Mouse (Mus musculus) testis, adult 2 months (tissue): Measurements from ENCODE around the gene 4933428G20Rik. TPM values are rescaled to one million over a fixed set of nuclear protein-coding genes. Genes with fewer than 3 reads are reported as not detected.

ENCODE experiments used
- H3K27ac ChIP-seq: fragments of 200-500 bp; 2 replicates; pipeline ENCODE4 v1.5.1; 2012; ENCODE audit warnings: low read depth, low read length; ENCODE audit not compliant: control insufficient read depth, insufficient read depth
- H3K27me3 ChIP-seq: fragments of 200-500 bp; 2 replicates; pipeline ENCODE4 v1.6.1; 2012; ENCODE audit warnings: mild to moderate bottlenecking, low read length, moderate library complexity; ENCODE audit not compliant: control insufficient read depth, insufficient read depth
- H3K36me3 ChIP-seq: fragments of 200-500 bp; 2 replicates; pipeline ENCODE4 v1.6.1; 2012; ENCODE audit warnings: mild to moderate bottlenecking, low read length; ENCODE audit not compliant: control insufficient read depth, insufficient read depth
- H3K4me1 ChIP-seq: fragments of 200-500 bp; 2 replicates; pipeline ENCODE4 v1.6.1; 2012; ENCODE audit warnings: low read length; ENCODE audit not compliant: control insufficient read depth, insufficient read depth
- H3K4me3 ChIP-seq: fragments of 200-500 bp; 2 replicates; pipeline ENCODE4 v1.5.1; 2012; ENCODE audit warnings: low read depth, mild to moderate bottlenecking, low read length, moderate library complexity, mixed read lengths; ENCODE audit not compliant: control insufficient read depth
- CTCF ChIP-seq: fragments of 200-500 bp; IDR thresholded peaks from 2 replicates; pipeline ENCODE4 v1.5.1; 2012; ENCODE audit warnings: low read depth, mild to moderate bottlenecking, inconsistent platforms, low read length, moderate library complexity; ENCODE audit not compliant: control insufficient read depth, insufficient read depth, insufficient replicate concordance
- POLR2A ChIP-seq: fragments of 200-500 bp; IDR thresholded peaks from 2 replicates; pipeline ENCODE4 v1.6.1; 2012; ENCODE audit warnings: low read depth, mild to moderate bottlenecking, inconsistent platforms, low read length, moderate library complexity; ENCODE audit not compliant: control insufficient read depth
- polyA plus RNA-seq: library from polyadenylated mRNA; depleted of rRNA; stranded (reverse); fragments of >200 nt; gene quantifications from 2 replicates; pipeline ENCODE4 v1.2.3, GENCODE M21; 2012

4933428G20Rik gene
- polyA plus RNA-seq, 1 experiment: 28.7 TPM

GRCm38 (mm10) chr11:97457120-97457519 is 43.0 kb downstream of the 4933428G20Rik start:
- H3K4me1 ChIP-seq: no peaks in the 10 kb centered on the region
- TF ChIP-seq CTCF (no peak), POLR2A (no peak)
- H3K27ac ChIP-seq: no peak overlapping the region
- no peak overlapping the region for H3K4me3 ChIP-seq
- no peaks in the 10 kb centered on the region; the same call in 1 of the 2 replicates for H3K36me3 ChIP-seq
- H3K27me3 ChIP-seq: no peaks in the 10 kb centered on the region

GRCm38 (mm10) chr11:97451625-97452024 is 48.5 kb downstream of the 4933428G20Rik start:
- Histone ChIP-seq H3K4me3 (no peak overlapping the region), H3K27me3 (no peaks in the 10 kb centered on the region), H3K36me3 (peaks cover 2% of the 10 kb centered on the region), H3K4me1 (no peaks in the 10 kb centered on the region; the same call in 1 of the 2 replicates), H3K27ac (no peak overlapping the region)
- TF ChIP-seq POLR2A: no peak
- no peak for TF ChIP-seq CTCF

GRCm38 (mm10) chr11:97450305-97450922 is 49.7 kb downstream of the 4933428G20Rik start:
- H3K27me3 ChIP-seq: no peaks in the 10 kb centered on the region
- H3K4me3 ChIP-seq: peak overlapping the region; percentile 14
- H3K36me3 ChIP-seq: peaks cover 2% of the 10 kb centered on the region
- peak overlapping the region; percentile 30; the same call in 1 of the 2 replicates for H3K27ac ChIP-seq
- H3K4me1 ChIP-seq: no peaks in the 10 kb centered on the region; the same call in 1 of the 2 replicates
- TF ChIP-seq CTCF (no peak), POLR2A (no peak)

- TF ChIP-seq CTCF (no peak), POLR2A (0 out of 2 replicates have a peak, but pooled peaks have one; percentile 23)
- Histone ChIP-seq H3K4me1 (no peaks in the 10 kb centered on the region; the same call in 1 of the 2 replicates), H3K27me3 (no peaks in the 10 kb centered on the region), H3K4me3 (peak overlapping the region; percentile 14), H3K36me3 (peaks cover 2% of the 10 kb centered on the region), H3K27ac (0 out of 2 replicates have a peak overlapping the region, but pooled peaks have one; percentile 30)
Observed at GRCm38 (mm10) chr11:97449601-97450293, 50.4 kb downstream of the 4933428G20Rik start.

- peaks cover 4% of the 10 kb centered on the region for H3K36me3 ChIP-seq
- no peak overlapping the region for H3K4me3 ChIP-seq
- TF ChIP-seq POLR2A (no peak), CTCF (no peak)
- no peaks in the 10 kb centered on the region for H3K27me3 ChIP-seq
- H3K27ac ChIP-seq: no peak overlapping the region
- no peaks in the 10 kb centered on the region; the same call in 1 of the 2 replicates for H3K4me1 ChIP-seq
Observed at GRCm38 (mm10) chr11:97448611-97449394, 51.3 kb downstream of the 4933428G20Rik start.

- H3K27me3 ChIP-seq: no peaks in the 10 kb centered on the region
- no peak for TF ChIP-seq CTCF
- no peak for TF ChIP-seq POLR2A
- peaks cover 4% of the 10 kb centered on the region for H3K36me3 ChIP-seq
- no peak overlapping the region for H3K27ac ChIP-seq
- peaks cover 2% of the 10 kb centered on the region; the same call in 1 of the 2 replicates for H3K4me1 ChIP-seq
- H3K4me3 ChIP-seq: no peak overlapping the region
Observed at GRCm38 (mm10) chr11:97447979-97448378, 52.2 kb downstream of the 4933428G20Rik start.

GRCm38 (mm10) chr11:97445999-97446511 is 54.1 kb downstream of the 4933428G20Rik start:
- Histone ChIP-seq H3K36me3 (peaks cover 4% of the 10 kb centered on the region), H3K4me1 (peaks cover 8% of the 10 kb centered on the region), H3K27ac (no peak overlapping the region)

More at GRCm38 (mm10) chr11:97445999-97446511, 54.1 kb downstream of the 4933428G20Rik start:
- Histone ChIP-seq H3K27me3 (no peaks in the 10 kb centered on the region), H3K4me3 (no peak overlapping the region)
- no peak for TF ChIP-seq CTCF
- TF ChIP-seq POLR2A: no peak
